Mouse (Mus musculus): ENCODE results near the gene Zfp553. TPM values are rescaled to one million over a fixed set of nuclear protein-coding genes. Genes with fewer than 3 reads are reported as not detected.

The Zfp553 gene
- total and polyA plus RNA-seq, 3 experiments, result 9.8 to 17.4 (median 15.0) TPM

DNA sequence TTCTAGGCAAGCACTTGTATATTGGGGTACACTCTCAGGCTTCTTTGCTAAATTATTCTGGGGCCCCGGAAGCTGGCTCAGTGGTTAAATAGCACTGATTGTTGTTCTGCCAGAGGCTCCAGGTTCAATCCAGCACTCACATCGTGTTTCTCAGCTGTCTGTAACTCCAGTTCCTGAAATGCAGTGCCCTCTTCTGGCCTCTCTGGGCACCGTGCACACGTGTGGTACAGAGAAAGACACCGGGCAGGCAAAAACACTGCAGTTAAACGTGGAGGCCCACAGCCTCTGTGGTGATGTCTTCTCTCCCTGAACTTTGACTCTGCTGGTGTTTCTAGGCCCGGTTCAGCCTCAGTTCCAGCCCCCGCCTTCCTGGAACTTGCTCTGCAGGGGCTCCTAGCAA is 45.5 kb downstream of the Zfp553 start:
- no peaks in the 10 kb centered on the region for H3K36me3 ChIP-seq (replicated peaks in 1 of 2; ENCODE audit: control insufficient read depth in 1 of 2, insufficient read depth in 1 of 2, low read length in 1 of 2)
- H3K4me2 ChIP-seq (ENCODE audit: insufficient read depth, low read depth, poor library complexity, severe bottlenecking), result peak overlapping the region; percentile 80
- peaks cover 5% of the 10 kb centered on the region for H3K79me2 ChIP-seq (replicated peaks; ENCODE audit: control insufficient read depth, extremely low read depth, insufficient read depth, poor library complexity, severe bottlenecking)
- H3K9me3 ChIP-seq (replicated peaks; ENCODE audit: low read length), result no peaks in the 10 kb centered on the region
- TF ChIP-seq MEF2A (IDR thresholded peaks at IDR 0.05; ENCODE audit: borderline replicate concordance, low read depth, low read length) (peak; percentile 69), GABPA (IDR thresholded peaks at IDR 0.05; ENCODE audit: insufficient replicate concordance, low read depth, low read length) (no peak), ETS1 (conservative IDR thresholded peaks at IDR 0.05; ENCODE audit: low read depth, low read length) (peak; percentile 56; the same call in 1 of the 2 replicates), E2F4 (IDR thresholded peaks at IDR 0.05; ENCODE audit: insufficient replicate concordance, low read depth, low read length) (0 out of 2 replicates have a peak, but pooled peaks have one; percentile 31), EP300 (IDR thresholded peaks at IDR 0.05; ENCODE audit: low read length) (no peak), JUN (IDR thresholded peaks at IDR 0.05; ENCODE audit: insufficient read depth, low read depth, low read length) (no peak), NELFE (IDR thresholded peaks at IDR 0.05; ENCODE audit: low read depth, low read length) (peak; percentile 73), HCFC1 (IDR thresholded peaks at IDR 0.05; ENCODE audit: low read depth, low read length) (peak; percentile 50), CTCF (conservative IDR thresholded peaks at IDR 0.05 in 1 of 2, IDR thresholded peaks at IDR 0.05 in 1 of 2; ENCODE audit: low read depth in 2 of 2, low read length in 2 of 2) (peak; percentile 13 to 88; a peak in 2 of 4 replicates), ZMIZ1 (IDR thresholded peaks at IDR 0.05; ENCODE audit: low read depth, low read length) (no peak), SIN3A (IDR thresholded peaks at IDR 0.05; ENCODE audit: low read length) (peak; percentile 97), UBTF (IDR thresholded peaks at IDR 0.05; ENCODE audit: low read depth, low read length) (no peak), ZNF384 (IDR thresholded peaks at IDR 0.05; ENCODE audit: low read depth, low read length) (no peak), POLR2AphosphoS2 (IDR thresholded peaks at IDR 0.05; ENCODE audit: low read depth, low read length) (no peak), RAD21 (IDR thresholded peaks at IDR 0.05; ENCODE audit: low read depth, low read length) (peak; percentile 68), ELF1 (IDR thresholded peaks at IDR 0.05; ENCODE audit: low read depth, low read length) (peak; percentile 79), MAFK (IDR thresholded peaks at IDR 0.05; ENCODE audit: insufficient replicate concordance, low read length) (0 out of 2 replicates have a peak, but pooled peaks have one; percentile 10), POLR2A (IDR thresholded peaks at IDR 0.05; ENCODE audit: low read depth, low read length) (no peak; the same call in 1 of the 2 replicates), JUND (conservative IDR thresholded peaks at IDR 0.05; ENCODE audit: low read depth, low read length) (0 out of 2 replicates have a peak, but pooled peaks have one; percentile 43), IRF4 (IDR thresholded peaks at IDR 0.05; ENCODE audit: low read depth, low read length) (peak; percentile 71), PAX5 (IDR thresholded peaks at IDR 0.05; ENCODE audit: low read length) (no peak), MYC (IDR thresholded peaks at IDR 0.05; ENCODE audit: low read depth, low read length) (peak; percentile 99), USF2 (conservative IDR thresholded peaks at IDR 0.05; ENCODE audit: low read depth, low read length) (no peak), USF1 (IDR thresholded peaks at IDR 0.05; ENCODE audit: low read depth, low read length) (no peak), CHD1 (IDR thresholded peaks at IDR 0.05; ENCODE audit: low read depth, low read length) (no peak), NRF1 (IDR thresholded peaks at IDR 0.05; ENCODE audit: low read depth, low read length) (peak; percentile 50), ZKSCAN1 (IDR thresholded peaks at IDR 0.05; ENCODE audit: borderline replicate concordance, low read depth, low read length) (no peak), BHLHE40 (IDR thresholded peaks at IDR 0.05; ENCODE audit: low read depth, low read length) (peak; percentile 87), MXI1 (IDR thresholded peaks at IDR 0.05; ENCODE audit: low read depth, low read length) (peak; percentile 97), CHD2 (IDR thresholded peaks at IDR 0.05; ENCODE audit: low read length) (no peak), SMC3 (IDR thresholded peaks at IDR 0.05; ENCODE audit: low read depth, low read length) (peak; percentile 82), TBP (conservative IDR thresholded peaks at IDR 0.05; ENCODE audit: low read depth, low read length) (no peak), TCF12 (IDR thresholded peaks at IDR 0.05; ENCODE audit: low read depth, low read length) (peak; percentile 66), MAZ (IDR thresholded peaks at IDR 0.05; ENCODE audit: low read depth, low read length) (peak; percentile 85), ZC3H11A (IDR thresholded peaks at IDR 0.05; ENCODE audit: low read depth, low read length) (no peak), MAX (IDR thresholded peaks at IDR 0.05; ENCODE audit: low read length) (peak; percentile 96), RCOR1 (conservative IDR thresholded peaks at IDR 0.05; ENCODE audit: low read depth, low read length) (no peak), KAT2A (IDR thresholded peaks at IDR 0.05; ENCODE audit: insufficient replicate concordance, low read length) (no peak)
- DNase-seq (ENCODE audit: extremely low read depth), result peak; percentile 80
- H3K4me1 ChIP-seq (ENCODE audit: control insufficient read depth in 1 of 2, insufficient read depth in 2 of 2), result peaks cover 33 to 76% of the 10 kb centered on the region in 2 experiments
- no peaks in the 10 kb centered on the region for H3K27me3 ChIP-seq (replicated peaks)
- H3K9ac ChIP-seq (ENCODE audit: insufficient read depth, low read depth), result peak overlapping the region; percentile 79
- H3K4me3 ChIP-seq (replicated peaks in 1 of 3; ENCODE audit: low read depth in 2 of 3, low read length in 2 of 3, poor library complexity in 1 of 3), result peak overlapping the region; percentile 36 to 48 (median 37)
- in situ Hi-C loops (cut with MboI; ENCODE audit: low pct_ligation_motif_present, low pct_unique_long_range_greater_than_20kb, low sequenced_read_pairs), result no loop called here
- H3K27ac ChIP-seq (ENCODE audit: insufficient read depth, low read depth), result peak overlapping the region; percentile 82
- dilution Hi-C loops (cut with MboI; ENCODE audit: extremely low pct_ligation_motif_present, extremely low pct_unique_long_range_greater_than_20kb, low sequenced_read_pairs), result no loop called here
